Mouse (Mus musculus): ENCODE measurements around the gene Tpcn2. TPM values are rescaled to one million over a fixed set of nuclear protein-coding genes. Genes with fewer than 3 reads are reported as not detected.
A peak's percentile ranks its signal among the peaks of the same experiment; 100 is the strongest.

Gene Tpcn2
- total RNA-seq, 1 experiment from 2014 or later: 5.7 TPM

DNA sequence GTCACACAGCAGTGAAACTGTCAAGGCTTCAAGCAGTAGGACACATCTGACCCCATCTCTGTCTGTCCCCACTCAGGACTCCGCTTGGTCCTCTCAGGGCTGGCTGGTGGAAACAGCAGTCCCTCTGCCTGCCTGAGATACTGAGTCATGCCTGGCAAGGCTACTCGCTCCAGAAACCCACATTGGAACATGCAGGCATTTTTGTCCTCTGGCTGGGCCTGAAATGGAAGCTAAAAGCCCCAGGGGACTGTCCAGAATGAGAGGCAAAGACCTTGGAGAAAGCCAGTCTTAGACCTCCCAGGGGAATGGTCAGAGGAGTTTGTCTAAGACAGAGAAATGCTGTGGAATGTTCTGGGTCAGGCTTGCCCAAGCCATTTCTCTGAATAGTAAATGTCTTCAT lies 17.8 kb downstream of the Tpcn2 start:
- no peak for ATAC-seq (replicated peaks in 1 of 2; ENCODE audit: insufficient read depth in 1 of 2, low FRiP score in 2 of 2, low TSS enrichment in 1 of 2, low read depth in 1 of 2, poor library complexity in 2 of 2, severe bottlenecking in 2 of 2)

DNA sequence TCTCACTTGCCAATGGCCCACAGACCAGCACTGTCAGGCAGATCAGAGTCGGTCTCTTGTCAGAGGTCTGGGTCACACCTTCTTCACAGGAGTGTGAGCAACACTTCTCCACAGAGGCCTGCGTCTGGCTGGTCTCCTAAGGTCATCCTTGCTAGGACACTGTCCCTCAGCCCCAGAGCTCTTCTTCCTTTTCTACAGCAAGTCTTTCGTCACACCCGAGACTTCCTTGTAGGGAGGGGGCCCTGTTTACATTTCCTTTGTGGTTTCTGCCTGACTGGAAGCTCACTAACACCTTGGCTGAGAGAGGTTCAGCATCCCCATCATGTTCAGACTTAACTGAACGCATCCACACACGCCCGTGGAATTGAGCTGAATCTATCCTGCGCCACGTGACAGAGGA lies 19.6 kb downstream of the Tpcn2 start:
- ATAC-seq (replicated peaks in 1 of 2; ENCODE audit: insufficient read depth in 1 of 2, low FRiP score in 2 of 2, low TSS enrichment in 1 of 2, low read depth in 1 of 2, poor library complexity in 2 of 2, severe bottlenecking in 2 of 2): peak in 1 of 2 experiments; percentile 41; a peak in 1 of 4 replicates

DNA sequence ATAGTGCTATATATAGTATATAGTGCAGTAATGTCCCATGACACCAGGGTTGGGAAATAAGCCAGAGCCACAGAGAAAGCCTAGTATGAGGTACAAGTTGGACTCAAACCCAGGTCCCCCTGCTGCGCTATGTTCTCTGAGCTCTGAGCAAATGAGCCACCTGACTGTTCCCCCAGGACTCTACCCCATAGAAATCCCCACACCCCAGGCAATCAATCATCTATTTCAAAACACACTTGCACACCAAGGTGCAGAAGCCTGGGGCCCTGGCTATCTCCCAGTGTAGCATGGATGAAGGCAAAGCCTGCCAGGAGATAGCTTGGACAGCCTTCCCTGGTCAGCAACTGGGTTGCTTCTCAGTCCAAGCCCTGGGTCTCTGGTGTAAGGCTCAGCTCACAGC lies 27.7 kb downstream of the Tpcn2 start:
- ATAC-seq (replicated peaks in 1 of 2; ENCODE audit: insufficient read depth in 1 of 2, low FRiP score in 2 of 2, low TSS enrichment in 1 of 2, low read depth in 1 of 2, poor library complexity in 2 of 2, severe bottlenecking in 2 of 2): no peak

DNA sequence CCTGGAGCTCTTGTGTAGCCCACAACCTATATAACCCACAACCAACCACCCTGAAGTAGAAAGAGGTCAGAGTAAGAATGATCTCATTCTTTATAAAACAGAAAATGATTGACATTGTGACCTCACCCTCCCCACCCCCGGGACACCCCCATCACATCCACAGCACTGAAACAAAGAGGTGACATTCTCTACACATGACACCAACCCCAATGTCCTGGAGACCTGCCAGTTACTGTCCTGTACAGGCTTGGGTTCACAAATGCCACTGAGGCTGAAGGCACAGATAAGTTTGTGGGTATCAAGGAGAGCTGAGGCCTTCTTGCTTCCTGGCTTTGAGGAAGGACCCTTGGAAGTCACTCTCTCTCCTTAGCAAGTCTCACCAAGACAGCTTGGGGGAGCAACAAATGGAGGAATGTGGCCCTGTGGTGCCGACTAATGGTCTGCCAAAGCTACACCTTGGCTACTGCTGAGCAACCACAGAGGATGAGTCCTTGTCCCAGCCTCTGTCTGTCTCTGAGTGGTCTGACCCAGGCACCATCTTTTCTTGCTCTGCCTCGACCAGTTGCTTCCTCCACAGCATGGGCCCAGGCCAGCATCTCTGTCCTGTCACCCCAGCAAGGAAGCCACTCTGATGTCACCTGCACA lies 29.7 kb downstream of the Tpcn2 start:
- ATAC-seq (replicated peaks in 1 of 2; ENCODE audit: insufficient read depth in 1 of 2, low FRiP score in 2 of 2, low TSS enrichment in 1 of 2, low read depth in 1 of 2, poor library complexity in 2 of 2, severe bottlenecking in 2 of 2): no peak

DNA sequence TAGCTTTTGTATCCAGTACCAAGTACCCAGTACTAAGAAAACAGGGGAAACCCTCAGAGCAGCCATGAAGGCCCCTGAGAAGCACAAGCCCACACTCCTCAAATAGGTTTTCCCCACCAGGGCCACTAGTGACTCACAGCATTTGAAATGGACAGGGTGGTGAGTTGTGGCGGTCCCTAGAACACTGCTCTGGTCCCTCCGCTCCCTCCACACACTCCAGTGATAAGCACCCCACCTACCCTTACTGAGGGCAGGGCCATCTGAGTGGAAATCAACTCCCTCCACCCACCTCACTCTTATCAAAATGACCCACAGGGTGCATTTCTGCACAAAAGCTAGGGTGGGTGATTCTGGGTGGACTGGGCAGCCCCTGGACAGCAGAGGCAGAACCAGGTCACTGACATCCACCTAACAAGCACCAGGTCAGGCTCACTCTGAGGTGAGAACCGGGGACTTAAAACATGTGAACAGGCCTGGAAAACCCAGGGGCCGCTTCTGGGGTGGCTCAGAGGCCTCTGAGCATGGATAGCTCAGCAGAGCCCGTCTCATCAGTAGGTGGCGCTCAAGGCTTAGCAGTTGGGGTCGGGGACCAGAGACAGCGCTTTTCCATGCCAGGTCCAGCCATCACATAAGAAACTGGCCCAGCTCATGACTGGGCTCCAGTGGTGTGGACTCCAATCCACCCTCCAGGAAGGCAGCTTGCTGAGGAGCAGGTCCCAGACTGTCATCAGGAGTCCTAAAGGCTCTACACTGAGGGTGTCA lies 30.9 kb downstream of the Tpcn2 start:
- ATAC-seq (replicated peaks in 1 of 2; ENCODE audit: insufficient read depth in 1 of 2, low FRiP score in 2 of 2, low TSS enrichment in 1 of 2, low read depth in 1 of 2, poor library complexity in 2 of 2, severe bottlenecking in 2 of 2): peak; percentile 73 to 79

DNA sequence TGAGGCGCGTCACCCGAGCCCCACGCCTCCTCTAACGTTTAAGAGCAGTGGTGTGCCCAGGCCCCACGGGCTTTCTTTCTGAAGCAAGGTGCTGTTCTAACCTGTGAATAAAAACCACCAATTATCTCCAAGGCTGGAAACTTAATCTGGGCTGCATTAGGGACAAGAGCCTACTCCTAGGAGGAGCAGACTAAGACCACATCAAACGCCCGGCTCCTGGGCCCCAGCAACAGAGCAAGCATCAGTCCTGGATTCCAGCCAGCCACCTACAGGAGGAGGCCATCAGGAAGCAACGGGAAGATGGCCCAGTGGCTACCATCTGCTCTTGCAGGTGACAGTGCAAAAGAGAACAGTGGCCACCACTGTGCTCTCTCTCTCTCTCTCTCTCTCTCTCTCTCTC lies 33.6 kb downstream of the Tpcn2 start:
- ATAC-seq (replicated peaks in 1 of 2; ENCODE audit: insufficient read depth in 1 of 2, low FRiP score in 2 of 2, low TSS enrichment in 1 of 2, low read depth in 1 of 2, poor library complexity in 2 of 2, severe bottlenecking in 2 of 2): no peak

DNA sequence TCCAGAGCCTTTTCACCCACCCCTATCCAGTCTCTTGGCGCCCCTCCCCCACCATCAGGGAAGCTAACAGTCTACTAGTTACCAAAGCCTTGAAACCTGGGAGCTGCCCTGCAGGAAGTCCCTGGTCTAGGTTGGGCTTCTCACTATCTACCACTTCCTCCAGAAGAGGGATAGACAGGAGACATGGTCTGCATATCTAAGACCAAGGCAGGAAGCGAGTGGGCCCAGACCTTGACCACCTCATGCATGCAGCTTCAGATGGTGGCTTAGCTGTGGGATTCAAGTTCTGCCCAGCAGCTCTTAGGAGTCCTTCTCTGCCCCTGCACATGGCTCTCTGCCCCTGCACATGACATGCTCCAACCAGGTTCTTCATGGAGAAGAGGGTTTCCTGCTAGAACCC lies 34.9 kb downstream of the Tpcn2 start:
- ATAC-seq (replicated peaks in 1 of 2; ENCODE audit: insufficient read depth in 1 of 2, low FRiP score in 2 of 2, low TSS enrichment in 1 of 2, low read depth in 1 of 2, poor library complexity in 2 of 2, severe bottlenecking in 2 of 2): 0 out of 4 replicates have a peak, but pooled peaks of 1 of the 2 experiments have one; percentile 27

DNA sequence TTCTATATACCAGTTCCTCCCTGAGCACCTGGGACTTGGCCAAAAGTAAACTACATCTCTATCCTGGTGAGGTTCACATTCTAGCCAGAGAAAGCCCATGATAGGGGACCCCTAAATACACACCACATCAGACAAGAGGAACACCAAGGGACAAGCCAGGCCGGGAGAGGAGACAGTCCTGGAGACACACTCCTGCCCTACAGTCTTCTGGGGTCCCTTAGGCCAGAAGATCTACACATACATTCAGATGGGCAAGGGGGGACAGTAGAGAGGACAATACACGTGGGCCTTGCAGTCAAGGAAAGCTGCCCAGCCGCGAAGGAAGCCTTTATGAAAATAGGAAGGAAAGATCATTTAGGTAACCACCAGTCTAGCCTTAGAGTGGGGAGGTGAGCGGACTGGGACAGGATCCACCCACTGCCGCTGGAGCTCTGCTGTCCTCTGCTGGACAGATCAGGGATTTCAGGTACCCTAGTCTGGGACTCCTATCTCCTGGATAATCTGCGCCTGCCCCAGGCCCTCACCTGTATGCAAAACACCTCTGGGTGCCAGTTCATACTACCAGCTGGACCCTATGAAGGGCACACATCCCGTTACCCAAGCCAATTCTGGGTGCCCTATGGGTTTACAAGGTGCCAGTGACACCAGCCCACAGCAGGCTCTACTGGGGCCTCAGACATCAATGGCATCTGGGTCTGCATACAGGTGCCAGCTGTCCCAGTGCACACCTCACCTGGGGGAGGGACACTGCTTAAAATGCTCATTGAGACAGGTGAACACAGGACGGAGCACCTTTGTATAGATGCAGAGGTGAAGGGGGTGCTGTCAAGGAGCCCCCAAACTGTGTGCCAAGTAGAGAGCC lies 40.7 kb downstream of the Tpcn2 start:
- ATAC-seq (replicated peaks in 1 of 2; ENCODE audit: insufficient read depth in 1 of 2, low FRiP score in 2 of 2, low TSS enrichment in 1 of 2, low read depth in 1 of 2, poor library complexity in 2 of 2, severe bottlenecking in 2 of 2): peak; percentile 85

DNA sequence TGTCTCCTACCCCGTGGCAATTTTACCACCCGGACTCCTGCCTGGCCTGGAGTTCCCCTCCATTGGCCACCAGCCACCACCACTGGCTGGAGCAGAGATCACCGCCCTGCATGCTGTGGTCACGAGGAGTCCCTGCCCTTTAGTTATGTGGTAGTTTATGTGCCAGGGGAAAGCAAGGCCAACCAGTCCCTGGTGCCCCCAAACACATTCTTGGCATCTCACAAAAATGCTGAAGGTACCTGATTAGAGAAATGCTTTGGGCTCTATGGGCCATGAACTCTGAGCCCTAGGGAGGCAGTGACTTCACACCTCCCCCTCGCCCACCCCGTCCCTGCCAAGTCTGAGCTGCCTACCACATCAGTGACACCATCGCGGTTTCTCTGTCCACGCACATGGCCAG lies 41.8 kb downstream of the Tpcn2 start:
- ATAC-seq (replicated peaks in 1 of 2; ENCODE audit: insufficient read depth in 1 of 2, low FRiP score in 2 of 2, low TSS enrichment in 1 of 2, low read depth in 1 of 2, poor library complexity in 2 of 2, severe bottlenecking in 2 of 2): no peak

DNA sequence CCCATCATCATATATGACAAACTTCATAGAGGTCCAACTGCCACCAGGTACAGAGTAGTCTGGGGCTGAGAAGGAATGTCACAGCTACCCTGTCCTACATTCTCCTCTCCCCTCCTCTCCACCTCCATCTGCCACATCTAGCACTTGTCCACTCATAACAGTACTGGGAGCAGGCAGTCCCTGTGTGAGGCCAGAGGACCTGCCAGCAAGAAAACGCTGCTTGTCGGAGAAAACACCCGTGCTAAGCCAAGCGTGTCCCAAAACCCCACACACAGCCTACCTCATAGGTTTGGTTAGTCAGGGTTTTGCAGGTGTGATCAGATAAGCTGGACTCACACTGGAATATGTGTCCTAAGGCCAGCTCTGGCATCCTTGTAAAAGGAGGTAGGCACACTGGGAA lies 42.9 kb downstream of the Tpcn2 start:
- no peak for ATAC-seq (replicated peaks in 1 of 2; ENCODE audit: insufficient read depth in 1 of 2, low FRiP score in 2 of 2, low TSS enrichment in 1 of 2, low read depth in 1 of 2, poor library complexity in 2 of 2, severe bottlenecking in 2 of 2)

DNA sequence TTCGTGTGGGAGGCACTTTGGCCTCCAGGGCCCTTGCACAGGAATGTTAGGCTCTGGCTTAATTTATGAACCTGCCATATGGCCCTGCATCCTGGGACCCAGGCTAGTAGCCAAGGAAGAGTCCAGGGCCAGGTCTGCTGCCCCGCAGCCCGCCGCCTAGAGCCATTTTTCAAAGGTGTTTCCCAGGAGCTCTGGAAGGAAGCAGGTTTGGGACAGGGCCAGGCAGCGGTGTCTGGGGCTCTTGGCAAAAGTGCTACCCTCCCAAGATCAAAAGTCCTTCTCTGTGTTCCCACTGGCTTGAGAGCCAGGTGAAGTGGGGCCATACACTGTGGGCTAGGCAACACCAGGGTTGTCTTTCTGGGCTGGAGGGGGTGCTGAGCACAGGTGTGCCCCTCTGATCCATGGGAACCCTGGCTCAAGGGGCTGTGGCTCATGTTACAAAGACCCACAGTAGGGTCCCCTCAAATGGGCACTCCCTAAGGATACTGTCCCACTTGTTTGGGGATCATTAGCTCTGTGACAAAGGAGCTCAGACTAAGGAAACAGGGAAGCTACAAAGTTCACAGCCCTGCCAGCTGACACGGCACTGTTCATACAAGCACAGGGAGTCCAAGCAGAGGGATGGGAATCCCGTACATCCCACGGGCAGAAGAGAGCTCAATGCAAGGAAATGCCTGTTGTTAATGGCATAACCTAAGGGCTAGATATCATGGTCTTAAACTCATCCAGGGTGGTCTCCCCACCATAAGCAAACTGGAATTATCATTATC lies 43.9 kb downstream of the Tpcn2 start:
- no peak for ATAC-seq (replicated peaks in 1 of 2; ENCODE audit: insufficient read depth in 1 of 2, low FRiP score in 2 of 2, low TSS enrichment in 1 of 2, low read depth in 1 of 2, poor library complexity in 2 of 2, severe bottlenecking in 2 of 2)

DNA sequence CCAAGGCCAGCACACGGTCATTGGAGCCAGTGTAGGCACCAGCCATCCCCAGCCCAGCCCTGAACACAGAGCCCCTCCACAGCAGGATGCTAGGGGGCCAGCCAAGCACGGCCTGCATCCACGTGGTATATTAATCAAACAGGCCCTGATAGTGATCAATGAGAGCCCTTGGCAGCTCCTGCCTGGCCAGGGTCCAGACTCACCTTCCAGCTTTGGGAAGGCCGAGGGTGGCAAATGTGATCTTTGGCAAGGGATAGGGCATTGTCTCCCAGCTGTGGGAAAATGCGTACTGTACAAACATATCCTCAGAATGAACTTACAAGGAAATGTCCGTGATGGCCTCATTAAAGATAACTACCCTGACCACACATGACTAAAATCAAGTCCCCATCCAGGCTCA lies 44.7 kb downstream of the Tpcn2 start:
- ATAC-seq (replicated peaks in 1 of 2; ENCODE audit: insufficient read depth in 1 of 2, low FRiP score in 2 of 2, low TSS enrichment in 1 of 2, low read depth in 1 of 2, poor library complexity in 2 of 2, severe bottlenecking in 2 of 2): no peak

DNA sequence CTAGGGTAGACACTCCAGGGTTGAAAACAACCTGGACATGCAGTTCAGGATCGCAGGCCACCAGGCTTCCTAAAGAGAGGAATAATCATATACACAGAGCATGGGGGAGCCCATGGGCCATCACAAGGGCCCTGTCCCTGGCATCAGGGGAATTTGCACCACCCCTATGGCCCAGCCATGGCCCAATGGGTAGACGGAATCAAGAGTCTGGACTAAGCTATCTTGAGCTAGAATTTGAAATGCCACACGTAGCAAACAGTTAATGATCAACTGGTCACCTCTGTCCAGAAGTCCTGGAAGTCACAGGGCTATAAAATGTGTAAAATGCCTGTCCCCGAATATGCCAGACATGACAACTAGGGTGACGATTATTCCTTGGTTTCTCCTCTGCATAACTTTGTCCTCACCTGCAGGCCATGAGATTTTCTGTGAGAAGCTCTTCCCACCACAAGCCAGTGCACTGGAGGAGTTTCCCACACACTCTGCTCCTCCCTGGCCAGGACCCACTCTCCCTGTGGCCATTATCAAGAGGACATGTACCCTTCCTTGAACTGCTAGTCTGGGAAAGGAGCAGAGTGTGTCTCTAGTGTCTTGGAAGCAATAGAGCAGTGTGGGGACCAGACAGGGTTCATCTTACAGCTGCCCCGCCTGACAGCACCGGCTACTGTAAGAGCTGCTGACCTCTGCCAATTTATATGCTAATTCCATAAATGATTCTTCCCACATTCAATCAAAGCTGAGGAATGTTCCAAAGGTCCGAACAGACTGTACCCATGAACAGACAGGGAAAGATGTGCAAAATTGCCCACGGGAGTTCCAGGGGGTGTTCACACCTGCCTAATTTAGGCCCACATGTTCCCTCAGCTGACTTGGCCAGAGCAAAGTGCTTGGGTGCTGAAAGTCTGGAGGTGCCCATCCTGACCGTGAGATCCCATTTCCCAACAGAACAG lies 48.7 kb downstream of the Tpcn2 start:
- no peak for ATAC-seq (replicated peaks in 1 of 2; ENCODE audit: insufficient read depth in 1 of 2, low FRiP score in 2 of 2, low TSS enrichment in 1 of 2, low read depth in 1 of 2, poor library complexity in 2 of 2, severe bottlenecking in 2 of 2)

DNA sequence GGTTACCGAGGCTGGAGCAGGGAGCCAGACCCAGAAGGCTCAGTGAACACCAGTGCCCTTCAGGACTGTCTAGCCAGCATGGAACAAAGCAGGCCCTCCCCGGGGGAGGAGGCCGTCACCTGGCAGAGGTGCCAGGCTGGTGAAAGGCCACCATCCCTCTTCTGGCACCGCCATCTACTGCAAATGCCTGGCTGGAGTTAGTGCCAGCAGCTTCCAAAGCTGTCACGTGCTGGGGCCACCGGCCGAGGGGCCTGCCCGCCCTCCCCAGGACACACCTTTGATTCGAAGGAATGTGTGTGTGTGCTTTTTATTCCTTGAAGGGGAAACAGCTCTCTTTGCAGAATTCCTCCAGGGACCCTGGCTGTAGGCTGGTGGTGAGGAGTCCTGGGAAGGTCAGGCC lies 52.2 kb downstream of the Tpcn2 start:
- ATAC-seq (replicated peaks in 1 of 2; ENCODE audit: insufficient read depth in 1 of 2, low FRiP score in 2 of 2, low TSS enrichment in 1 of 2, low read depth in 1 of 2, poor library complexity in 2 of 2, severe bottlenecking in 2 of 2): no peak

DNA sequence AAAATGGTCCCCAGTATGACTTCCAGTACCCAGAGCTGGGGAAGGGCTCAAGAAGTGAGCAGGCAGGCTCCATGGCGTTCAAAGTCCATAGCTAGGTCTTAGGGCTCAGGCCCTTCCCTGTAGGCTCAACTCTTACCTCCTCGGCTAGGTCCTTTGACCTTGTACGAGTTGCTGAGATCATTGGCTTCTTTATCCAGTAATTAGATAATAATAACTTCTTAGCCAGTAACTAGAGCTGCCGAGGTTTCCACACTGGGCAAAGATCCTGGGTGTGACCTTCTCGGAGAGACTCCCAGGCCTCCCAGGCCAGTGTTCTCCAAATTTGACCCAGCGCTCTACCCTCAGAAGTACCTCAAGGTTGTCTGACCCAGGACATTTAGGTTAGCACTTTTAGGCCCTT lies 57.2 kb downstream of the Tpcn2 start:
- ATAC-seq (replicated peaks in 1 of 2; ENCODE audit: insufficient read depth in 1 of 2, low FRiP score in 2 of 2, low TSS enrichment in 1 of 2, low read depth in 1 of 2, poor library complexity in 2 of 2, severe bottlenecking in 2 of 2): no peak

DNA sequence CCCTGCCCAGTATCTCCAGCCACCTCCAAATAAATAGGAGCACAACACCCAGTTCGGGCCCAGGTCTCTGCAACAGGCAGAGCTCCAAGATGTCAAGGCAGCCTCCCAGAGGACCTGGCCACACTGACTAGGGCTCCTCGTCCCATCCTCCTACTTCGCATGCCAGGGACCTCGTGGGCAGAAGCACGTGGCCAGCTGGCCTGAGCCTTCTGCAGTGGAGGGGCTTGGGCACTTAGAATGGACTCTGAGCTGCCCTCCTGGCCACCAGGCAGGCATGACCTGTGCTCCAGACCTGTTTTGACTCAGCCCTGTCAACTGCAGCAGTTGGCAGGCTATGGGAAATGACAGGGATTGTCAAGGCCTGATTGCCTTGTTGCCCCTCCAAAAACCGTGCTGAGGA lies 58.2 kb downstream of the Tpcn2 start:
- ATAC-seq (replicated peaks in 1 of 2; ENCODE audit: insufficient read depth in 1 of 2, low FRiP score in 2 of 2, low TSS enrichment in 1 of 2, low read depth in 1 of 2, poor library complexity in 2 of 2, severe bottlenecking in 2 of 2): no peak
